Mouse (Mus musculus): ENCODE measurements around the gene Acap1. TPM values are rescaled to one million over a fixed set of nuclear protein-coding genes. Genes with fewer than 3 reads are reported as not detected.
"Not testable (repeated sequence)": the region's sequence is repeated elsewhere in the genome, so short reads cannot be mapped to it uniquely, and the experiment has no call there.

Acap1 gene
- polyA plus RNA-seq, 1 experiment from 2014 or later = 1.4 TPM

GRCm38 (mm10) chr11:69918118-69918517 is 22.8 kb upstream of the Acap1 start:
- Histone ChIP-seq H3K36me3 (peaks cover 56% of the 10 kb centered on the region), H3K4me1 (replicated peaks) (peaks cover 67% of the 10 kb centered on the region), H3K27me3 (ENCODE audit: insufficient read depth, poor library complexity, severe bottlenecking) (no peaks in the 10 kb centered on the region), H3K27ac (no peak overlapping the region), H3K9me3 (no peaks in the 10 kb centered on the region), H3K4me3 (0 out of 2 replicates have a peak overlapping the region, but pooled peaks have one; percentile 7)
- WGBS = 89% methylated on average over 5 of the region's 5 CpGs
- no peak for DNase-seq (ENCODE audit: low spot score)

DNA sequence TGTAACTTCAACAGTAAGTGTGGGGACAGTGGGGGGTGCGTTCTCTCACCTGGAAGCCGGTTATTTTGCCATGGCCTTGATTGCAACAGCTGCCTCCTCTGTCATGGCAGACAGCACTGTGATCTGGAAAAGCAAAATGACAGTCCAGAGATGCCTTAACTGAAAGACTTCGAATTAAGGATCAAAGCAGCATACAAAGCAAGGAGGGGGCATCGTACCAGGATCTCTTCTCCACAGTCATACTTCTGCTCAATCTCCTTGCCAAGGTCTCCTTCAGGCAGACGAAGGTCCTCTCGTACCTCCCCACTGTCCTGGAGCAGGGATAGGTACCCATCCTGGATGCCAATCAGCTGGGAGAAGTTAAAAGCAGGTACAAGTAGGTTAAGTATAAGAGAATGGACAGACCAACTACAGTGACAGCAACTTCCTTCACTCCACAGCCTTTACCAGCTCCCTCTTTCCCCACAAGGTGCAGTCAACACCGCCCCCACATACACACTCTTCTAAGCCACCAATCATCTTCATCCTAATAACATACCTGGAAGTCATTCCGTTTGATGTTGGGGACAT is 22.1 kb upstream of the Acap1 start:
- DNase-seq (ENCODE audit: low spot score) = no peak
- peaks cover 63% of the 10 kb centered on the region for H3K36me3 ChIP-seq
- H3K9me3 ChIP-seq = no peaks in the 10 kb centered on the region
- H3K27me3 ChIP-seq (ENCODE audit: insufficient read depth, poor library complexity, severe bottlenecking) = no peaks in the 10 kb centered on the region
- no peak overlapping the region for H3K27ac ChIP-seq
- peak overlapping the region; percentile 23; the same call in 1 of the 2 replicates for H3K4me3 ChIP-seq
- peaks cover 65% of the 10 kb centered on the region for H3K4me1 ChIP-seq (replicated peaks)
- 89% methylated on average over 8 of the region's 8 CpGs for WGBS

- H3K27ac ChIP-seq; H3K27me3 ChIP-seq (ENCODE audit: insufficient read depth, poor library complexity, severe bottlenecking); DNase-seq (ENCODE audit: low spot score); H3K9me3 ChIP-seq: not testable (repeated sequence)
- peak overlapping the region; percentile 99; the same call in 1 of the 2 replicates for H3K4me3 ChIP-seq
- 67% methylated on average over 7 of the region's 7 CpGs for WGBS
- H3K4me1 ChIP-seq (replicated peaks) = peaks cover 62% of the 10 kb centered on the region
- H3K36me3 ChIP-seq = peaks cover 69% of the 10 kb centered on the region
These were observed 21.5 kb upstream of the Acap1 start for GRCm38 (mm10) chr11:69916652-69917378.

DNA sequence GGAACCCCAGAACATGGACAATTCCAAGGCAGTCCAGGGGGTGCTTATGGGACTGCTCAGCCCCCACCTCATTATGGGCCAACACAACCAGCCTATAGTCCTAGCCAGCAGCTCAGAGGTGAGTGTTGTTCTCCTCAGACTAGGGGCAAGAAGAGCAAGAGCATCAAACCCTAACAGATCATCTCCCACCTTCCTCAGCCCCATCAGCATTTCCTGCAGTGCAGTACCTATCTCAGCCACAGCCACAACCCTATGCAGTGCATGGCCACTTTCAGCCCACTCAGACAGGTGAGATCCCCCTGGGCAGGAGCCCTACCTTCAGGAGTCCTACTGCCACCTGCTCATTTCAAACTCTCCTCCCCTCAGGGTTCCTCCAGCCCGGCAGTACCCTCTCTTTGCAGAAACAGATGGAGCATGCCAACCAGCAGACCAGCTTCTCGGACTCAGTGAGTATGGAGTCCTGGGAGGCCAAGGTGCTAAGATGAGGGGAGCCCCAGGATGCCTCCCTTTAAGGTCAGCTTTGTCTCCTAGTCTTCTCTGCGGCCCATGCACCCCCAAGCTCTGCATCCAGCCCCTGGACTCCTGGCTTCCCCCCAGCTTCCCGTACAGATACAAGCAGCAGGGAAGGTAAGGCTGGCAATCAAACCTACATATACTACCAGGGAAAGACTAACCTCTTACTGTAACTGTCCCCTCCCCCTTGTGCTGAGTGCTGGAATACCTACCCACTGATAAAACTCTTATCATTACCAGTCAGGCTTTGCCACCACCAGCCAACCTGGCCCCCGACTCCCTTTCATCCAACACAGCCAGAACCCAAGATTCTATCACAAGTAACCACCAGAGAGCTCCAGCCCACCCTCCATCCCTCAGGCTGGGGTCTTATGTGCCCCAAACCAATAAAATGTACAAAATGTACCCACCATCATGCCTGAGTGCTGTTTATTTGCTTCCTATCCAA is 20.6 kb upstream of the Acap1 start:
- H3K27ac ChIP-seq = no peak overlapping the region; the same call in 1 of the 2 replicates
- peaks cover 78% of the 10 kb centered on the region for H3K36me3 ChIP-seq
- DNase-seq (ENCODE audit: low spot score) = no peak
- no peaks in the 10 kb centered on the region for H3K27me3 ChIP-seq (ENCODE audit: insufficient read depth, poor library complexity, severe bottlenecking)
- 63% methylated on average over 5 of the region's 5 CpGs for WGBS
- H3K9me3 ChIP-seq = no peaks in the 10 kb centered on the region
- H3K4me3 ChIP-seq = peak overlapping the region; percentile 99
- H3K4me1 ChIP-seq (replicated peaks) = peaks cover 62% of the 10 kb centered on the region

GRCm38 (mm10) chr11:69914917-69915430 is 19.6 kb upstream of the Acap1 start:
- Histone ChIP-seq H3K4me3 (peak overlapping the region; percentile 99), H3K27me3 (ENCODE audit: insufficient read depth, poor library complexity, severe bottlenecking) (no peaks in the 10 kb centered on the region), H3K4me1 (replicated peaks) (peaks cover 62% of the 10 kb centered on the region), H3K9me3 (no peaks in the 10 kb centered on the region), H3K27ac (peak overlapping the region; percentile 95; the same call in 1 of the 2 replicates), H3K36me3 (peaks cover 88% of the 10 kb centered on the region)
- no peak for DNase-seq (ENCODE audit: low spot score)
- WGBS = 44% methylated on average over 9 of the region's 9 CpGs

DNA sequence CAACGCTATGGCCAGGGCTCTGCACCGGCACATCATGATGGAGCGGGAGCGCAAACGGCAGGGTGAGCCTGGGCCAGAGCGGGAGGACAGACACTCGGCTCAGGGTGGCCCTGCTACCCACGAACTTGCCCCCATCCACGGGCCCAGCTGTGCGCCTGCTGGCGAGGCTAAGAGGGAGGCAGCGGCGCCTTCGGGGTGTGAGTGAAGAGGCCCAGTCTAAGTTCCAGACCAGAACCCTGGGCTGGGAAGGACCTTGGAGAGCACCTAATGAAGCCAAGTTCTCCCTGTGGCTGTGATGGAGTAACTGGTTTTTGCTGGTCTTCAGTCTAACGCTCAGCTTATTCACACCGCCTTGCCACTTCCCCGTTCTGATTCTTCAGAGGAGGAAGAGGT is 19.0 kb upstream of the Acap1 start:
- peak overlapping the region; percentile 95 for H3K27ac ChIP-seq
- WGBS = 4% methylated on average over 17 of the region's 17 CpGs
- peaks cover 58% of the 10 kb centered on the region for H3K4me1 ChIP-seq (replicated peaks)
- H3K27me3 ChIP-seq (ENCODE audit: insufficient read depth, poor library complexity, severe bottlenecking) = no peaks in the 10 kb centered on the region
- peaks cover 90% of the 10 kb centered on the region for H3K36me3 ChIP-seq
- DNase-seq (ENCODE audit: low spot score) = no peak
- peak overlapping the region; percentile 99 for H3K4me3 ChIP-seq
- no peaks in the 10 kb centered on the region for H3K9me3 ChIP-seq

GRCm38 (mm10) chr11:69913554-69914371 is 18.4 kb upstream of the Acap1 start, which contains the start of gene Gps2:
Gene Gps2 (plus strand): TSS chr11:69913888.
- Histone ChIP-seq H3K36me3 (peaks cover 90% of the 10 kb centered on the region), H3K27ac (peak within 1 kb of the TSS; percentile 95), H3K4me1 (replicated peaks) (peaks cover 52% of the 10 kb centered on the region), H3K4me3 (peak within 1 kb of the TSS; percentile 99), H3K27me3 (ENCODE audit: insufficient read depth, poor library complexity, severe bottlenecking) (no peaks in the 10 kb centered on the region), H3K9me3 (no peaks in the 10 kb centered on the region)
- WGBS = 2% methylated on average over 61 of the region's 61 CpGs
- DNase-seq (ENCODE audit: low spot score) = peak; percentile 96

DNA sequence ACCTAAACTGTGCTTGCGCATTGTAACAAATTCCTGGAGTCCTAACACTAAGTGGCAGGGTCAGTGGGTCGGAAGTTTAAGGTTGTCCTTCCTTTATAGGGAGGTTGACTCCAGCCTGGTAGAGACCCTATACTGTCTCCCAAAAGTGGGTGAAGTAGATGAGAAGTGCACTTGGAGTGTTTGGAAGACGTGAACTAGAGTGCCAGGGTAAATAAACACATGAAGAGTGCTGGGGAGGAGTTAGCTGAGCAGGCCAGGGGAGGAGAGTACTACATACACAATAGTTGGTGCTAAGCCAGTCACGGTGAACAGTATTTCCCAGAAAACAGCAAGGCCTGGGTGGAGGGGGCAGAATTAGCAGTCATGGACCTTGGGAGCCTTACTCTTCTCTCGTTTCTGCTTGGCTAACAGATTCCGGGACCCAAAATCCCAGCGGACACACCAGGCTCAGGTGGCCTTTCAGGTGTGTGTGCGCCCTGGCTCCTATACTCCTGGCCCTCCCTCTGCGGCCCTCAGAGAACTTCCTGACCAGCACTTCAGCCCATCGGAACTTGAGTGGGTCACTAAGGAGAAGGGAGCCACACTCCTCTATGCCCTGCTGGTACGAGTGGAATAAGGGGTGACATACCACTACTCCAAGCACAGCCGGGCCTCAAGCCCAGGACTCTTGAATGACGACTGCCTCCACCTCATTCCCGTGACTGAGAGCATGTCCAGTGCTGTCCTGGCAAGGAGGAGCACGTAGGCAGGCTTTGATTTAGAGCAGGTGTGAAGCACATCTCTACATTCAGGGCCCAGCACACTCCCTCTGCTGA is 17.6 kb upstream of the Acap1 start:
- Histone ChIP-seq H3K9me3 (no peaks in the 10 kb centered on the region), H3K27me3 (ENCODE audit: insufficient read depth, poor library complexity, severe bottlenecking) (no peaks in the 10 kb centered on the region), H3K36me3 (peaks cover 90% of the 10 kb centered on the region), H3K27ac (peak overlapping the region; percentile 95), H3K4me1 (replicated peaks) (peaks cover 47% of the 10 kb centered on the region), H3K4me3 (peak overlapping the region; percentile 99)
- no peak for DNase-seq (ENCODE audit: low spot score)
- WGBS = 79% methylated on average over 15 of the region's 15 CpGs

DNA sequence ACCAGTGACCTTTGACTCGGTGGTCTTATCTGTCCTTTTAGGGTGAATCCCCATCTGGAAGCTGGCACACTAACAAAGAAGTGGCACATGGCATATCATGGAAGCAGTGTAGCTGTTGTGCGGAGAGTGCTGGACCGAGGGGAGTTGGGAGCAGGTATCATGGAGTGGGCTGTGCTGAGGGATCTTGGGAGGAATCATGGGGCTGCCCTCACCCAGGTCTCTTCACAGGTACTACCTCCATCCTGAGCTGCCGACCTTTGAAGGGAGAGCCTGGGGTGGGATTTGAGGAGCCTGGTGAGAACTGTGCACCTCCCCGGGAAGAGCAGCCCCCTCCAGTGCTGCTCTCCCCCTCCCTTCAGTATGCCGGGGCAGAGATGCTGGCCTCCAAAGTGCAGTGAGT is 16.4 kb upstream of the Acap1 start:
- H3K9me3 ChIP-seq = no peaks in the 10 kb centered on the region
- H3K4me3 ChIP-seq = peak overlapping the region; percentile 7; the same call in 1 of the 2 replicates
- H3K4me1 ChIP-seq (replicated peaks) = peaks cover 37% of the 10 kb centered on the region
- 89% methylated on average over 6 of the region's 6 CpGs for WGBS
- no peaks in the 10 kb centered on the region for H3K27me3 ChIP-seq (ENCODE audit: insufficient read depth, poor library complexity, severe bottlenecking)
- H3K27ac ChIP-seq = no peak overlapping the region
- DNase-seq (ENCODE audit: low spot score) = no peak
- peaks cover 90% of the 10 kb centered on the region for H3K36me3 ChIP-seq

DNA sequence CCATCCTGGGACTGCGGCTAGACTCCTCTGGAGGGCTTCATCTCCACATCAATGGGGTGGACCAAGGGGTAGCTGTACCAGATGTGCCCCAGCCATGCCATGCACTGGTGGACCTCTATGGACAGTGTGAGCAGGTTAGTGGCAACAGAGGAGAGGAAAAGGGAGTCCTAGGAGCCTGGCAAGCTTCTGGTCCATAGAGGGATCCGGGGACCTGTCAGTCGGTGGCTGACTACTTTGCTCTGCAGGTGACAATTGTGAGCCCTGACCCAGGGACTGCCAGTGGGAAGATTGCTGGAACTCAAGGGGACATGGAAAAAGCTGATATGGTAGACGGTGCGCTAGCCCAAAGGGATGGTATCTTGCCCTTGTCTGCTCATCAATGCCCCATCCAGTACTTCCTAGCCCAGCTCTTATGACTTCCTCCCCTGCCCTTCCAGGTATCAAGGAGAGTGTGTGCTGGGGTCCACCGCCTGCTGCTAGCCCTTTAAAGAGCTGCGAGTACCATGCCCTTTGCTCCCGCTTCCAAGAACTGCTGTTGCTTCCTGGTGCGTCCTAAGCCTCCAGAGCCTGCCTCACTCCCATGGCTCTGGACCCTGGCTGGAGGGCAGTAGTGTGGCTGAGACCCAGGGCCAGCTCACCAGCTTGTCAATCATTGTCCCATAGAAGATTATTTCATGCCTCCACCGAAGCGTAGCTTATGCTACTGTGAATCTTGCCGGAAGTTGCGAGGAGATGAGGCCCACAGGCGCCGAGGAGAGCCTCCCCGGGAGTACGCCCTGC is 15.6 kb upstream of the Acap1 start:
- Histone ChIP-seq H3K4me3 (peak overlapping the region; percentile 7; the same call in 1 of the 2 replicates), H3K27ac (no peak overlapping the region), H3K9me3 (no peaks in the 10 kb centered on the region), H3K27me3 (ENCODE audit: insufficient read depth, poor library complexity, severe bottlenecking) (no peaks in the 10 kb centered on the region), H3K4me1 (replicated peaks) (peaks cover 31% of the 10 kb centered on the region), H3K36me3 (peaks cover 90% of the 10 kb centered on the region)
- WGBS = 93% methylated on average over 17 of the region's 17 CpGs
- no peak for DNase-seq (ENCODE audit: low spot score)

GRCm38 (mm10) chr11:69910177-69910576 is 14.8 kb upstream of the Acap1 start:
- H3K9me3 ChIP-seq = no peaks in the 10 kb centered on the region
- peaks cover 23% of the 10 kb centered on the region for H3K4me1 ChIP-seq (replicated peaks)
- peaks cover 90% of the 10 kb centered on the region for H3K36me3 ChIP-seq
- H3K27ac ChIP-seq = no peak overlapping the region
- DNase-seq (ENCODE audit: low spot score) = no peak
- H3K4me3 ChIP-seq = no peak overlapping the region
- H3K27me3 ChIP-seq (ENCODE audit: insufficient read depth, poor library complexity, severe bottlenecking) = no peaks in the 10 kb centered on the region
- 90% methylated on average over 8 of the region's 8 CpGs for WGBS

All from hindbrain, embryonic 10.5 days (tissue).